Mouse (Mus musculus): ENCODE data around the gene Art4.

Art4 gene

GRCm38 (mm10) chr6:136868921-136869320 is 11.4 kb upstream of the Art4 start:
- no peak for DNase-seq (ENCODE audit: low read depth, low spot score)

DNA sequence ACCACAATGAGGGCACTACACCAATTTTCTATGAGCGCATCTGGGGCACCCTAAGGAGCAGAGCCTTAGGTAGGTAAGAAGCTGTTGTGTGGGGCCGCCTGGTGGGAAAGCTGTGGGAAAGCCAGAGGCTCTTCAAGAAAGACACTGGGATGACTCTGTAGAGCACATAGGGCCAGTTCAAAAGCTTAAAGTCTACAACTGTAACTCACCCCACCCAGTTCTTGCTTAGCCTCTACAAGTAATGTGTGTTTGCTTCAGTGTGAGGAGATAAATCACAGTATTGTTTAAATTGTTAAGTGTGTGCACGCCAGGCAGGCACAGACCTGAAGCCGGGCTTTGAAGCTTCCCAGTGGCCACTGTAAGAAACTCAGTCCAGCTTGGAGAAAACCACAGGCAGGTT is 8.6 kb upstream of the Art4 start:
- no peak for DNase-seq (ENCODE audit: low read depth, low spot score)

DNA sequence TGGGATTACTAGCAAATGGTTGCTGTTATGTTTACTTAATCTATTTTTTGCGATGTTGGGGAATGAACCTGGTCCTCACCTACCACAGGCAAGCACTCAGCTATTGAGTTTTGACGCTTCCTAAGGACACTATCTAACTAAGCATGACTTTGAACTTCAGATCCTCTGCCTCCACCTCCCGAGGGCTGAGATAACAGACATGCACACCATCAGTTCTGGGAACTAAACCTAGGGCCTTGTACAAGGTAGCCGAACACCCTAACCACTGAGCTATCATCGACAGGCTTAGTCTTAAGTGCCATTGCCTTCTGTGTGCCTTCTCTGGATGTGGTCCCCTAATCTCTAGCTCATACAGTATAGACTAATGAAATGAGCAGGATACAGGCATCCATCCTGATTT is 7.8 kb upstream of the Art4 start:
- no peak for DNase-seq (ENCODE audit: low read depth, low spot score)

DNA sequence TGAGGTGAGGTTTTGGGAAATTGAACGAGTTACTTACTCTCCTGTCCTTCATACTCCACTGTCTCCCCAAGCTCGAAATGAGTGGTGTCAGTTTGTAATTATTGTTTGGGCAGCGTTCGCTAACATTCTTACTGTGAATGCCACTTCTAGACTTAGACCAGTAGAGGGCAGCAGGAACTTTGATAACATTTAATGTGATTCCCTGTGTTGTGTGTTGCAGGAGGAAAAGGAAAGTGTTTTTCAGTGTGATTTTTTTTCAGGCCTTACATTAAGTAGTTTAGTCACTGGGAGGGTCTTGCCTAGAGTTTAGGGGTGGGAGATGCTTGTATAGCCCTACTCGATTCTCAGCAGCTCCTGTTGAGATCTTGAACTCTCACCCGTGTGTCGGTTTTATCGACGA is 3.5 kb upstream of the Art4 start:
- peak; percentile 49 for DNase-seq (ENCODE audit: low read depth, low spot score)

DNA sequence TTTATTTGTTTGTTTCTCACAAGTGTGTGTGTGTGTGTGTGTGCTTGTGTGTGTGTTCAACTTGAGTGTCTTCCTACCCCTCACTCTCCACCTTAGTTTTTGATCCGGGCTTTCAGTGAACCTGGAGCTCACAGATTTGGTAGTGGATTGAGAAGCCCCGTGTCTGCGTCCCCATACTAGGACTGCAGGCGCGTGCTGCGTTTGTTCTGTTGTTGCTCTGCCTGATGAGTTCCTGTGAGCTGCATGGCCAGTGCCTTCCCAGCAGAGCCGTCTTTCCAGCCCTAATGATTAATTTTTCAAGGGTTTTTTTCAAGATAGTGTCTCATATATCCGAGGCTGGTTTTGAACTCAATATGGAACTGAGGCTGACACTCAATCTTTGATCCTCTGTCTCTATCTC is 887 bp upstream of the Art4 start:
- DNase-seq (ENCODE audit: low read depth, low spot score), result no peak

DNA sequence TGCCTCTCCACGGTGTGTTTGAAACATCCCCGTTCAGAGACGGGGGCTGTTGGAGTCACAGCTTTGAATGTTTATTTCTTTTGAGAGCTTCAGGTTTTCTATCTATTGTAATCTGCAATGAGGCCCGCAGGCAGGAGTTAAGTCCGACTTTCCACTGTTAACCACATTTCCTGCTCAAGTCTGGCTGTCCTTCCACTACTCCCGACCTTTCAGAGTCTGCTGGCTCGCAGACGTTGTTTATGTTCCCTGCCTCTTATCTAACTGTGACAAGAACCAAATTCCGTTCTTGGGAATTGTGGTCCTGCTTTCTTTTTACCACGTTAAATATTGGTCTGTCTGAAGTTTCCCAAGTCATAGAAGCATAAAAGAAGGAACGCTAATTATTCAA is 334 bp upstream of the Art4 start:
- no peak for DNase-seq (ENCODE audit: low read depth, low spot score)

DNA sequence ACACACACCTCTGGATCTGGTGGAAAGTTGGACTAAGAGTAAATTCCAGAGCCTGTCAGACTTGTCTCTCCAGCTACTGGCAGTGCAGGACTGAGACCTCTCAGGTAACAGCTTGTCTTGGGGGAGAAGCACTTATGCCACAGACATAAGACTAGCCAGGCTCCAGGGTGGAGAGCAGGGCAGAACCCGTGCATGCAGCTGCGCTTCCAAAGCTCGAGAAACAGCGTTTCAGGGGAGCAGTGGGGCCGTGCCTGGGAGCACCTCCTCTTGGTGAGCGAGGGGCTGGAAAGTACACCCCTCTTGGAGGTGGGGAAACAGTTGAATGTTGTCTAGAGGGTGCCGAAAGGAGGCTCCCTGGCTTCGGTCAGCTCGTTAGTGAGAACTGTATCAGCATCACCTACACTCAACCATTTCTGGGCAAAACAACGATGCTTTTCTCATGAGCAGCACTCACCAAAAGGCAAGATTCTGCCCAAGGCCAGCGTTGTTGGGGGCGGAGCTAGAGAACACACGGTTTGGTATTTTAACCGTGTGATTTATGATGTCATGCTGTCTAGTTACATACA is 1.4 kb downstream of the Art4 start:
- no peak for DNase-seq (ENCODE audit: low read depth, low spot score)

DNA sequence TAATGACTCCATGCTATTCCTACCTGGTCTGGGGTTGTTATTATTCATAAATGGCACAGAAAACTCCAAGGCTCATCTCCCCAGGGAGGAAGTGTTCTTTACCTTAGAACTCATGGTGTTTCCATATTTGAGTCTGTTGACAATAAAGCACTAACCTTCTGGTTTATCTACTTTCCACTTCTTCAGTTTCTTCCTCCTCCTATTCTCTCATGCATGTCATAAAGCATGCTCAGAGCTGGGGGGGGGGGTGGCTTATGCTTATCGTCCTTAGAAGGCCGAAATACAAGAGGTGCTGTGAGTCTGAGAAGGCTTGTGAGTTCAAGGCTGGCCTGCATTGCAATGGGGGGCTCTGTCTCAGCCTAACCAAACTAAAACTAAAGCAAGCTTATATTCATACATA is 2.4 kb downstream of the Art4 start:
- DNase-seq (ENCODE audit: low read depth, low spot score), result no peak

- no peak for DNase-seq (ENCODE audit: low read depth, low spot score)
These were observed 3.2 kb downstream of the Art4 start for GRCm38 (mm10) chr6:136854361-136854781.

DNA sequence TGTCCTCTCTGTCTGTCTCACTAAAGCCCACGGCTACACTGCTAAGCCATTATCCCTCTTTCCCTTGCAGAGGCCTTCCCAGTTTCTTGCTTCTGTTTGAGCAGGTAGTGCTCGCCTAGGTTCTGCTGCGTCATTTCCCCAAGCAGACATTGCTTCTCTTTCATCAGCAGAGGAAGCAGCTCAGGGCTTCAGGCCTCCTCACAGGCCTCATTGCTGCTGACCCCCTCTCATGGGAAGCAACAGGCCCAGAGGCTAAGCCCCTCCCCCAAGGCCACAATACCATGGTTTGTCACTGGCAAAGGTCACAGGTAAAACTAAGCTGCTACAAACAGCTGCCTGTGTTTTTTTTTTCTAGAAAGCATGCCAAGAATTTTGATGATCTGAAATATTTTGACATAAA is 4.8 kb downstream of the Art4 start:
- DNase-seq (ENCODE audit: low read depth, low spot score), result no peak

DNA sequence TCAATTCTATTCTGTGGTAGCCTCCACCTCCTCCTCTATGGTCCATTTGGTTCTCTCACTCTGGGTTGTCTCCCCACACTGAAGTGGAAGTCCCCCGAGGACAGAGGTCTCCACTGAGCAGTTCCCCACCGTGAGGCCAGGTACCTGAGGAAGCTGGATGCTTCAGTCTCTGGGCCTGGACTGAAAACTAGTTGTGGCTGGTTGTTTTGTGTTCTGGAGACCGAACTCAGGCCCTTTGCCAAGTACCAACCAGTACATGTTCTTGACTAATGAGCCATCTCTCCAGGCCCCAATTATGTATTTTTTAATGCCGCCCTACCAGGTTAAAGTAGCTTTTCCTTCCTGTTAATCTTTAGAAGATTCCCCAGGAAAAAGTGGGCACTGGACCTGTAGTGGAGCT is 5.2 kb downstream of the Art4 start:
- no peak for DNase-seq (ENCODE audit: low read depth, low spot score)

DNA sequence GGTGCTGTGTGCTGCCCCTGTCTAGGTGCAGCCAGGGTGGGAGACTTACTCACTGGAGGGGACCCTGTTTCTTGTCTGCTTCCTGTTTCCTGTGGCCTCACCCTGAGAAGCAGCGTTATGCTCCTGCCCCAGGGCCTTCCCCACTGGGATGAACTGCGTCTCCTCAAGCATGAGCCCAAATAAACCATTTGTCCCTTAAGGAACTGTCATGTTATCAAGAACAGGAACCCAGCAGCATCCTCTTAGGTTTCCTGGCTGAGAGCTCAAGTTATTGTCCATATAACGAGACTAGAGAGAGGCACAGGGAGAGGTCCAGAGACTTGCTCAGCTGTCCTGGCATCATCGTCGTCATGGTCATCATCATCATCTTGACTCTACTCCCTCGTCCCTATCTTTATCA is 7.3 kb downstream of the Art4 start:
- no peak for DNase-seq (ENCODE audit: low read depth, low spot score)

- no peak for DNase-seq (ENCODE audit: low read depth, low spot score)
These were observed 8.6 kb downstream of the Art4 start for GRCm38 (mm10) chr6:136848971-136849370.

- no peak for DNase-seq (ENCODE audit: low read depth, low spot score)
These were observed 9.1 kb downstream of the Art4 start for GRCm38 (mm10) chr6:136848399-136848798.

- DNase-seq (ENCODE audit: low read depth, low spot score), result no peak
These were observed 9.7 kb downstream of the Art4 start for GRCm38 (mm10) chr6:136847790-136848189.

GRCm38 (mm10) chr6:136847267-136847666 is 10.3 kb downstream of the Art4 start:
- DNase-seq (ENCODE audit: low read depth, low spot score), result no peak

GRCm38 (mm10) chr6:136845706-136846480 is 11.6 kb downstream of the Art4 start:
- no peak for DNase-seq (ENCODE audit: low read depth, low spot score)

DNA sequence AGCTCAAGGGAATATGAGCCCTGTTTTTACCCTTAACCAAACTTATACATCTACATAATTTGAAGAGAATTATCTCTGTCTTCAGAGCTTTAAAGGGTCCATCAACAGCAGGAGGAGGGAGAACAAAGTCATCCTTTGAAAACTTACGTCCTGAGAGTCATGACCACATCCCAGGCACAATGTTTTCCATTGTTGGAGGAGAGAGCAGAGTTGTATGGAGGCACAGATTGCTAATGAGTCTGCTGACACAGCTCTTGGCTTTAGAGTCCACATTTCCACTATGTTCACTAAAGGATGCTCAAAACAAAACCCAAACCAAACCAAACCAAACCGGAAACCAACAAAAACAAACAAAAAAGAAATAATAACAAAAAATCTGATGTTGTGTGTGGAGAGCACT is 12.6 kb downstream of the Art4 start:
- no peak for DNase-seq (ENCODE audit: low read depth, low spot score)

DNA sequence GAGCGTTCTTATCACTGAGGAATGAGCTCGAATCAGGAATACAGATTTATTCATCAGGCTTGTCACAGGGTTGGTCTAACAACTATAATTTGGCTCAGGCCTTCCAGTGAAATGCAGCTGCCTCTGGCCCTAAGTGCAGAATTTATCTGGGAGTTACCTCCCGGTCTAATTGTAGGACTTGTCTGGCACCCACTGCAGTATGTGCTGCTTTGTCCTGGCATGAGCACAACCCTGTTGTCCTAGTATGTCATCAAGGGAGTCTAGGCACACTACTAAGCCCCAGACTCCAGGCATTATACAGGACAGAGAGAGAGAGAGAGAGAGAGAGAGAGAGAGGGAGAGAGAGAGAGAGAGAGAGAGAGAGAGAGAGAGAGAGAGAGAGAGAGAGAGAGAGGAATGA is 20.2 kb downstream of the Art4 start:
- no peak for DNase-seq (ENCODE audit: low read depth, low spot score)

GRCm38 (mm10) chr6:136835352-136835751 is 22.2 kb downstream of the Art4 start, which contains the start of gene Smco3:
Smco3 (minus strand) TSS chr6:136835452.
- DNase-seq (ENCODE audit: low read depth, low spot score), result no peak

- DNase-seq (ENCODE audit: low read depth, low spot score), result no peak
These were observed 25.8 kb downstream of the Art4 start for GRCm38 (mm10) chr6:136831712-136832111.

GRCm38 (mm10) chr6:136828681-136829080 is 28.9 kb downstream of the Art4 start:
- no peak for DNase-seq (ENCODE audit: low read depth, low spot score)

- DNase-seq (ENCODE audit: low read depth, low spot score), result peak; percentile 91
These were observed 29.5 kb downstream of the Art4 start, which contains the start of gene Wbp11 for GRCm38 (mm10) chr6:136827881-136828561. Wbp11 (minus strand) TSS chr6:136828233.

Data from embryo, embryonic 11.5 days (tissue).